Mouse (Mus musculus) kidney, postnatal 36 days (tissue): ENCODE measurements at regions not wholly inside any gene's neighbourhood (a gene's known extent, or its start where the extent isn't known, plus 50 kb on each side); places are given as distances from the start of the nearest gene placed in this dataset.

Experiments
- DNase-seq, 2 experiments: peaks; one replicate each; pipeline ENCODE4 v3.0.0; 2021 to 2022; ENCODE audit warnings: mixed read lengths in 2 of 2

DNA sequence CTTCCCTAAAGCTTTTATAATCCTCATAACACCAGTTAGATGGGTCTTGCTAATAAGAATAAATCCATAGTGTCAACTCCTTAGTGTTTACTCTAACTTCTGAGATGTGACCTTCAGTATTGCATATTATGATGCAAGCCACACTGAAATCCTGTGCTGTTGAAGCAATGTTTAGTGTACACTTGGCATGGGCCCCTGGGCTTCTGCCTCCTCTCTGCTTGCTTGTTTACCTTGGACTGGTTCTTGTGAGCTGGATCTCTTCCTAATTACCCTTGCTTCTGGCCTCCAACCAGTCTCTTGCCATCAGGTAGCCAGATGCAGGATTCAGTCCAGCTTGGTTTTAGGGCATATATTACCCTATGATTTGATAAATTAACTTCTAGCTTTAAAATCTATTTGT lies 57.0 kb downstream of the Rgs2 start:
- DNase-seq, result peak; percentile 45 to 64

DNA sequence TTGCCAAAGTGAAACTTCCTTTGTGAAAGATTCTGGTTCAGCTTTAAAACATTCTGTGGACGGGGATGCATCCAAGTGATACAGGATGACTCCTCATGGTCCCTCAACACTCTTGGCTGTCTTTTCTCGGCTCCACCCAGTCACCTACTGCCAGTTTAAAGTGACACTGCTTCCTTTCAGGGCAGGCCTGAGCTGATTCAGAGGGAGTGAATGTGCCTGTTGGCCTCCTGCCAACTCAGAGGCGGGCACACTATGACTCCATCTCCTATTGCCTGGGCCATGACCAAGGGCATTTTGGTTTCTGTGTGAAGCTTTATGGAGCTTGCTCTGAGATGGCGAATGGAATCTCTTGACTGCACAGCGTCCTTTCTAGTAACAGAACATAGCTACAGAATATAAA lies 62.5 kb downstream of the Rgs2 start:
- DNase-seq, result peak; percentile 47 to 60

DNA sequence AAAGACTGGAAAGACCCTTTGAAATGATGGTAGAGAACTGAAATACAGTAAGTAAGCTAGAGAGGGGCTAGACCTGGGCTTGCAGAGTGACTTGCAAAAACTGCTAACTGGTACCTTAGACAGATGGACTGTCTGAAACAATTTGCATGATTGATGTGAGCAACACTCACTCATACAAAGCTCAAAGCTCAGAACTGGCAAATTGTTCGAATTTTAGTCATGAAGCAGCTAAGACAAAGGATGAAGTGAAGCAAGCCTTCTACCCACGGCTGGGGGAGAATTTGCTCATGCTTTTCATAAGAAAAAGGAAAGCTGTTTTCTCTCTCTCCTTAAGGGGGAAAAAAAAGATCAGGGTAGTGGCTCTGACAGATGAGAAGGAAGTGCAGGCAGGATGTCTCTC lies 64.5 kb downstream of the Rgs2 start:
- DNase-seq, result no peak

DNA sequence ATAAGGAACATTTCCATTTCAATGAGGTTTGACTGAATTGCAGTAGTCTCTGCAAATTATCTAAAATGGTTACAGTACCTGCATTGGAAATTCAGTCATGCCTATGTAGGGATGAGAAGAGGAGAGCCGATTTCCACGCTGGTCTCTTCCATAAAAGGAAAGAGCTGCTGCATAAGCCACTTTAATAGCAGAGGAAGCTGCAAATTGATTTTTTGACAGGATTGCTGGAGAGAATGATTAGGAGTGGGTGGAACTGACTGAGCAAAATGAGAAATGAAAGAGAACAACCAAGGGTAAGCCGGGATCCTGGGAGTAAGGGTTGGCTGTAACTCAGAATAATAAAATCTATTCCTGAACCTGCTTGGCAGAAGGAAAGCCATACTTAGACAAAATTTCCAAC lies 65.4 kb downstream of the Rgs2 start:
- no peak for DNase-seq

DNA sequence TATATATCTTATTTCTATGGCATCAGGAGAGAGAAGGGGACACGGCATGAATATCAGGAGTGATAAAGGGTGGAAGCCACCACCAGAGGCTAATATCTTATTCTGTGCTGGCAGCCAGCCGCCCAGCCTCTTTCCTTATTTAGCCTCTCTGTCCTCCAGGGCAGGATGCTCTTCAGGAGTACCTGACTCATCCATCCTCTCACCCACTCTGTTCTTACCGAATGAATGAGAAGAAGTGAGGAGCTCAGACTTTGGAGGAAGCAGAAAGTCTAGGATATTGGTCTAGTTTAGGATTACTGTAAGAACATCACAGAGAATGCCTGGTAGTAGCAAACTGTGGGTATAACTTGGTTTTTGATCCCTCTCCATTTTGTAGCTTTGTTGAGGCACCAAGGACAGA lies 73.2 kb downstream of the Rgs2 start:
- no peak for DNase-seq

DNA sequence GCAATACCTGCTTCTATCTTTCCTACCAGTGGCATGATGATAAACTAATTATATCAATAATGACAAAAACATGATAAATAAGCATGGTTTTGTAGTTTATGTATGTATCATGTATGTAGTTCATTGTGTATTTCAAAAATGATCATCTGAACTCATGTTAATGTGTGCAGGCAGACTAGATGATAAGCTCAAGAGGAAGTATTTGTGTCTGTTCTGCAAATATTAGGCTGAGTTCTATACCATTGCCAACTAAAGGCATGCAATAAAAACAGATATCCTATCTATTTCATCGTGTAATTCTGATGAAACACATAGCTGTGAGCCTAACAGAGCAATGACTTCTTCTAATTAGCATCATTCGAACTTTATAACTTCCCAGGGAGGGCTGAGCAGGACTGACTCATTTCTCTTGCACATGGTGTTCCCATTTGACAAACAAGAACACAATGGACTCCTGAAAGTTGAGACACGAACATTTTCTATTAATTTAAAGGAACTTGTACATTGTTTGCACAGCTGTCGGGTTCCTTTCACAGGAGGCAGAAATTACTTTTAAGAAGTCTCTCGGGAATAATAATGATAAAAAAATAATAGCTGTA lies 74.3 kb downstream of the Rgs2 start:
- no peak for DNase-seq

DNA sequence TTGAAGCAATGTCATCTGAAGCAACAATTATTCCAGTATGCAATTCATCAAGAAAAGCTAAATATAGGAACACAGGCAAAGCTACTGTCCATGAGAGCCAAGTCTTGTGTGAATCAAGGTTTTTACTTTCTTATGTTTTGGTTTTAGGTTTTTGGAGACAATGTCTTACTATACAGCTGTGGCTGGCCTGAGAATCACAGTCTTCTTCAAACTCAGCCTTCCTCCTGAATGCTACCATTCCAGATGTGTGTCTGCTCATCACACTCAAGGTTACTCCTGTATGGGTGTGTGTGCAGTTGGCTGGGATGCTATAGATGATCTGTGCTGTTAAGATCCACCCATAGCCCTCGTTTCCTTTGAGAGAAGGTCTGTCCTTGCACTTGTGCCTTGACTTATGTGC lies 81.5 kb downstream of the Rgs2 start:
- DNase-seq, result no peak

DNA sequence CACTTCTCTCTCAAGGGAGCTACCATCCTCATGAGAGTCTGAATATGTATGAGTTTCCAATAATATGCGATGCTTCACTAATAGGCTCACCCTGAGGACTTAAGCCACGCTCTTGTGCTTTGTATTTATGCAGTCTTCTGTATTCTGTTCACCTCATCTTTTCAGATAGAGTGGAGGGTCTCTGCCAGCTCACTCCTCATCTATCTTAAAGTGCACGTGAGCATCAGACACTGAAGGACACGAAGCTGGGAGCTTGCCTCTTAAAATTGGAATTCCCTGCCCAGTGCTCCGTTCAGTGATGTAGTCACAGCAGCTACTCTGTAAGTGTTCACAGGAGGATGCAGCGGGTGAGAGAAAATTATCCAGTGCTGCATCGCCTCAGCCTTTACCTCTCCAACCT lies 83.7 kb downstream of the Rgs2 start:
- no peak for DNase-seq

DNA sequence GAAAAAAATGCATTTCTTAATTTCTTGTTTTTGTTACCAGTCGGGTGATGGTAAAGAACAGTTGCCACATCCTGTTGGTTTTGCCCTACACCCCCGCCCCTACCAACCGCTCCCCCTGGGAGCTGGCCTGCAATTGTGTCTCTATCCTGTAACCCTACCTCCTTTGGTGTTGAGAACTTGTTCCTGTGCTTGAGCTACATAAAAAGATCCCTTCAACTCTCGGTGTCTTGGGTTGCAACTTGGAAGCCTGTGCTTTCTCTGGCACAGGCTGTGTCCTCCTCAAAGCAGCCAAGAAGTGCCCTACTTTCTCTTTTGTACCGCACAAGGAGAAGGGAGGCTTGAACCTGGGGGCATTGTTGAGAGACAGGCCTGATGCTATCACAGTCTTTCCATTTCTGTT lies 85.0 kb downstream of the Rgs2 start:
- no peak for DNase-seq

DNA sequence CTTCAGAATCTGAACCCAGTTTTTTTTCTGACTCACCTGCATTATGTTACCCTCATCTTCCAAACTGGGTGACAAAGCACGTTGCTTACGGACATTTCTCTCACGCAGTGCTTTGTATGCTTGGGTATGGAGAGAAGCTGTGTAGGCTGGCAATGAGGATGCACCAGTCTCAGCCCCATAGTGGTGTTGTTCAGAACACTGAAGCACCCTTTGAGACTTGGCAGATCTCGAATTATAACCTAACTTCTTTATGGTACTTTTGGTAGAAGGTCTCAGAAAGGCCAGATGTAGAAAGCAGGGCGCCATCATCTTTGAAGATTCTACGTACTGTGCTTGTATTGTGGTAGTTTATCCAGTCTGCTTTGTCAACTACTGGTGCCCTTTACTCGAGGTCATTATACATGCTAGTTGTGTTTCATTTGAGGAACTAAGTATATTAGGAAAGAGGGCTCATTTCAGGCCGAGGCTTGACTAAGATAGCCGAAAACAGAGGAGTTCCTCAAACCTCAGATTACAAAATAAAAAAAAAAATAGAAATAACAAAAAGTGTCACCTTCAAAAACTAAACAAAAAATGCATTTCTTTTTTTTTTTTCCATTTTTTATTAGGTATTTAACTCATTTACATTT lies 85.7 kb downstream of the Rgs2 start:
- DNase-seq, result no peak

DNA sequence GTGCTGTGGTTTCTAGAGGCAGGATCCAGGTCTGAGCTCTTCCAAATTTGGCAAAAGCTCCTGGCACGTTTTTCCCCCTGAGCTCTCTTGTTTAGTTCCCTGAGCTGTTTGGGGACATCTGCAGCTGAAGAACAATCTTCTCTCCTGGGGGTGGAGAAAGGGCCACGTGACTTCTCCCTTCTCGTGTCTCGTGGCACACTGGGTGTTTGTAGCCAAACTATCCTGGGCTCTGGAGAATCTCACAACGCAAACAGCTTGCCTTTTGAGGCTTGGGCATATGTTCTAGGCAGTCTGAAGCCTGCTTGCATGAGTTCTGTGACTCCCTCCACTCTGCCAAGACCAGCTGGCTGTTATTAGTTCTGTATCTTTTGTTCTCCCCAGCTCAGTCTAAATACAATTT lies 86.3 kb downstream of the Rgs2 start:
- DNase-seq, result no peak

DNA sequence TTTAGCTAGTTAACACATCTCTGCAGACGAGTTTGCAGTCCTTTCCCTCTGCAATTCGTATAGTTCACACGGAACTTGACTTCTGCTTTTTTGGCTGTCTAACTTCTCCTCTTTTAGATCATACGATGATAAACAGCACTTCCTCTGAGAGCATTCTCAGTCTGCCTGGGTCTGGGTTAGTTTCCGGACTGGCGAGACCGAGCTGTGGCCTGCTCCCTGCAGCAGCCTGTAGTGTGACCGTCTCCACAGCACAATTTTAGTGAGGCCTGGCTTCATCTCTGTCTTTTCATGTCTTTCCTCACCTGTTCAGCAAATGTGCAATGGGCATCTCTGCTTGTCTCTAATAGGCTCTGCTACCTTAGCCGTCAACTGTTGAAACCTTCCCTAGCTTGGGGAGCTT lies 87.4 kb downstream of the Rgs2 start:
- peak; percentile 37 to 45 for DNase-seq

DNA sequence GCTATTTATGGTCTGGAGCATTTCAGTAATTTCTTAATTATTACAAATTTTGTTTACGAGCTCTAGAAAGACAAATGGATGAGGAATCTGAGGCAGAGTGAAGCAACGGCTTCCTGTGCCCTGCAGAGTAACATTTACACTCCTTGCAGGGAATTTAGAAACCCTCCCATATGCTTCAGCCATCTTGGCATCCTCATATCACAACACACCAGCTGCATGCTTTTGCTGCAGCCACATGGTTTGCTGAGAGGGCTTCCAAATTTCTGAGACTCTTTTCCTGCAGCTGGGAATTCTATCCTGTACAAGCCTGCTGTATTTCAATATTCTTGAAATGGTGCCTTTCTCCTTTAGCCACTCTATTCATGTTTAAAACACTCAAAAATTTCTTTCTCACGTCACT lies 91.4 kb downstream of the Rgs2 start:
- DNase-seq, result no peak

DNA sequence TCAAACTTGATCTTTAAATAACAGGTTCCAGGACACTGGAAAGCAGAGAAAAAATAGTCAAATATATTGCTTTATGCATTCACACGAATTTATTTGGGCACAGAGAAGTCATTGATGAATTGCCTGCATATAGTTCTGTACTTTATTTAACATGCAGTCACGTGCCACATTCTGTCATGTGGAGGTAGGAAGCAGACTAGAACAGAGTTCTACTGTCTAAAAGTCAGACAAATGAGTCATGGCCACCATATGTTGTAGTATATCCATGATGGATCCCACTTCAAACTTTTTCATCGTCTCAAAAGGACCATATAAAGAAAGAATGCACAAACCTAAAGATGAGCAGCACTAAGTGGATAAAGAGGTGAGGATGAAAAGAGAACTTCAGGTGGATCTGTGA lies 92.7 kb downstream of the Rgs2 start:
- no peak for DNase-seq

DNA sequence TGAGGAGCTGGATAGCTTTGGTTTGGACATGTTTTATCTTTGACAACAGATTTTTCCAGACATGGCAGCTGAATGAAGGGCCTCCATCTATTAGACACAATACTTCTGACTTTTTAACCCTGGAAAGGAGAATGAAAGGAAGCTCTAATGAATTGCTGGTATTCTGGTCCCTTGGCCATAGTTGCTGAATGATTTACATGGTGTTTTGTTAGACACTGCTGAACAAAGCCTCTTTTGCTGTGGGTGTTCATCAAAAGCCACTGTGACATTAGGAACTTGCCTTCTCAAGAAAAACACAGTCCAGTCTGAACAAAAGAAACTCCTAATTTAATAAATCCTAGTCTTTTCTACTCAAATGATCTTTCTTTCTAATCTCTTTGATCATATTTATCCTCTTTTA lies 93.4 kb downstream of the Rgs2 start:
- DNase-seq, result no peak

DNA sequence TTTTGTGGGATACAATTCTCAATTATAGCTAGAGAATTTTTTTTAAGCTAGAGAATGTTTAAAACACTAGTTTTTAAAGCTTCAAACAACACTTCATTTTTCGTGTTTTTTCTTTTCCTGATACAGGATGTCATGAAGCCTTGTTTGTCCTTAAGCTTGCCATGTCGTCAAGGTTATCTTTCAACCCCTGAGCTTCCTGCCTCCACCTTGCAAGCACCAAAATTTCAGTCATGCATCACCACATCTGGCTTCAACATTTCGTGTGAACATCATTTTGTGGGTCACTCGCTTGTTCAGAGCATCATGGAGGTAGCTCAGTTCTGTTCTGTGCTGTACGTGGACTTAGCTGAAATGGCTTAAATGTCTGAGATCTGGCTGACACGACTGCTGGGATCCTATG lies 96.6 kb downstream of the Rgs2 start:
- DNase-seq, result no peak

DNA sequence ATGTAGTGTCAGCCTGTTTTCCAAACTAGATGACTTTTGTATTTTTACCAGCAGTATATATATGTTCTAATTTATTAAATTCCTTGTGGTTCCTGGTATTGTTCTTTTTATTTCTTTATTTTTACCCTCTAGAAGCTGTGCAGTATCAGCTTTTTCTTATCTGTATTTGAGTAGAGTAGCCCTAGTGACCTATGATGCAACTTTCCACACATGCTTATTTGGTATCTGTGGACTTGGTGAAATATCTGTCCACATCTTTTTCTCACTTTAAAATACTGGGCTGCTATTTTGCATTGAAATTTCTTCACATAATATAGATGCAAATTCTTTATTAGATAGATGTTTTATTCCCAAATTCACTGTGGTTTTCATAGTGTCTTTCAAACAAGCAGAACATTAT lies 97.1 kb downstream of the Rgs2 start:
- DNase-seq, result no peak

DNA sequence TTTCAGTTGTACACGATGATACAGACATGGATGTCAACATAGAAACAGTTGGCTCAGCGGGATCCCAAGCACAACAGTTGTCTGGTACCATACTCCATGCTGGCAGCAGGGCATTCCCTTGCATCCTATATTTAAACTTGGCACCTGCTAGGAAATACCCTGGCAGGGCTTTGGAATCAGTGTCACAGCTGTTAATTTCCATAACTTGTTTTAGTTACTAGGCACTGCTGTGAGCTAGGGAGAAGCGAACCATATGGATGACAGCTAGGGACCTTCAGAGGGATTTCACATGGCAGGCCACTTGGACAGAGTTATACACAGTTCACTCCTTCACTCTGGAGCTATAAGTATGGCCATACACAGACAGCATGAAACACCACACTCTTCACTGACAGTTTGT lies 100.0 kb downstream of the Rgs2 start:
- DNase-seq, result no peak

DNA sequence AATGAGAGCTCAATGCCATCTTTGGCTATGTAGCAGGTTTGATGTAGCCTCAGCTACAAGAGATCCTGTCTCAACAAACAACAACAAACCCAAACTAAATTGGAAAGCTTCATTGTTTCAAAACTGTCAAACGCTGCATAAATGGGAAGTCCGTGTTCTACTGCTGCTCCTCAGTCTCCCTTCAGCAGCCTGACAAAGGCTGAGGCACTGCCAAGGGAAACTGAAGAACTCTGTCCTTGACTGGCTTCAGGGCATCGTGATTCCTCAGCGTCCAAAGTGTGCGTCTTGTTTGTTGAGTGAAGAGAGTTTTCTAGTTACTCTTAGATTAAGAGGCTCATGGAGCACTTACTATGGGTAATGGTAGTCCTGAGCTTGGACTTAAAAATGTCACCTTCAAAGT lies 100.7 kb downstream of the Rgs2 start:
- DNase-seq, result no peak

DNA sequence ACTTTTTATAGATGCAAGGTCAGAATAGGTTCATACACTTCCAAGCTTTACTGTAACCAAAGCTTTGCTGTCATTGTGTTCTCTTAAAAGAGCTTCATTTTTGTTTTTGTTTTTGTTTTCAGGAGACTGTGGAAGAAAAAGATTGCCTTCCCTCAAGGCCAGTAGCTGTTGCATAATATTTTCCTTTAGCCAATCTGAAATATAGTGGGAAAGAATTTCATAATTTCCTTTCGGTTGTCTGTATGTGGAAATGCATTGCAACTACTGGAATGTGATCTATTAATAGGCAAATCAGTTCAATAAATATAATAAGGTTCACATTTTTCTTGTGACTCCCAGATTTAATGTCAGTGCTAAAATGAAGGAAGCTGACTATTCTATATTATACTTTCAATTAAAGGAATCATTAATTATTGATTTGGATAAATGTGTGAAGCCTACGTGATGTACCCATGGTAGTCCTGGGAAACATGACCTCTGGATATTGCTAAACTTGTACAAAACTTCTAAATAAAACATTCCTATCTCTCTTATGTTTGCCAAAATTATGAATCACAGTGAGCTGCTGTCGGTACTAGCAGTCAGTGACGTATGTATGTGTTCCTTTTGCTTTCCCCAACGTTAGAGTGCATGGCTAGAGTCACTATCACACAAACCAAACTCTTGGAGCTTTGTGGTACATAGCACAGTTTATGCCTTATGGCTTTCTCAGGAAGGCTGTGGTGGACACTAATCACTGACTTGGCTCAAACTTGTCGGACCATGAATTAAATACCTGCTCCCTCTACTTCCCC lies 102.6 kb downstream of the Rgs2 start:
- DNase-seq, result no peak

DNA sequence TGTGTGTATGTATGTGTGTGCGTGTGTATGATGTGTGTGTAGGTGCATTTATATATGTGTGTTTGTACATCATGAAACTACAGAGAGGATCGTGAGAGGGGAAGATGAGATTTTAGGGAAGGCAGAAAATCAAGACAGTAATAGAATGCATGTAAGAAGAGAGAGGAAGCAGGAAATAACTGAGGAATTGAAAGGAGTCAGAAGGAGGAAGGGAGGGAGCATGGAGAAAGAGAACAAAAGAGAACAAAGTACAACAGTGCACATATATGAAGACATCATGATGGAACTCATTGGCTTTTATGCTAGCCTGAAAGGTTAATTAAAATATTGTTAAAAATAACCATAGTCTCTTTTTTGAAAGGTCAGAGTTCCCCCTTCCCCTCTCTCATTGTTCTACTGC lies 111.4 kb downstream of the Uchl5 start:
- DNase-seq, result no peak

DNA sequence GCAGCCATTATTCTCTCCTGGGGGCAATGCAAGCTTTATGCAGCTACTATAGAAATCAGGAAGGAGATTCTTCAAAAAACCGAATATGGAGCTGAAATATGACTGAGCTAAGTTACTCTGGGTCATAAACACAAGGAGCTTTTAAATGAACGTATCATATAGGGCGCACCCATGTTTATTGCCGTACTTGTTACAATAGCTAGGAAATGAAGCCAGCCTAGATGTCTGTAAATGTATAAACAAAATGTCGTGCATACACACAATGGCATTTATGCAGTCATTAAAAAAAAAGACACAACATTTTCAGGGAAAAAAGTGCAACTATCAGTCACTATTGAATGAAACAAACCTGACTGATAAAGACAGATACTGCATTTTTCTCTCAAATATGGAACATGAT lies 111.0 kb downstream of the Uchl5 start:
- no peak for DNase-seq

DNA sequence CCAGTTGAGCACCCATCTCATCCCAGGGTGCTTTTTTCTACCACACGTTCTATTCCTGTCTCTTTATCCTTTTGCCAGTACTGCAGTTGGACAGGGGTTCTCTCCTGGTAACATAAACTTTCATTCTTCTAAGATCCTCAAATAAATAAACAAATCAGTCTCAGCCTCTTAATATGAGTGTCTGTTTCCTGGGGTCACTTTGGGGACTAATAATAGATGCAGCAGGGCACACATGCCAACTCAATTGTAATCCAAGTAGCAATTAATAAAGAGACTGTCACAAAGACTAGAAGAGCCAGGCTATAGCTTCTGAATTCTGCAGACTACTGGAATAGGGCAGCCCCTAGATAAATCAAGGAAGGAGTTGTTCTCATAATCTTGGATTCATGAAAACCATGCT lies 108.9 kb downstream of the Uchl5 start:
- DNase-seq, result no peak

DNA sequence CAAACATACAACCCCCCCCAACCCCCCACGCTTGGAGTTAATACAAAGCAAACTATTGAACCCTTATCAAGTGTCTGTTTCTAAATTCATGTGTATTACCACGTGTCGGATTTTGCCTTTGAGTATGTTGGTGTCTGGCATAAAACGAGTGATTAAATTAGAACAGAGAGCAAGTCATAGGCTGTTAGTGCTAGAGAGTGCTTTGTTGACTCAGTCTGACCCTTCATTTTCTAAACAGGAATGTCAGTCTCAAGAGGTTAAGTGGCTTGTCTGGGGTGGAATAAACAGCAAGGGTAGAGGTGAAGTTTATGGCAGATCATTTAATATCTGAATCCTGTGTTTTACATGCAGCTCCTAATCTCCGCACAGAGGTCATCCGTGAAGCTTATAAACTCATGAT lies 104.1 kb downstream of the Uchl5 start:
- DNase-seq, result no peak

DNA sequence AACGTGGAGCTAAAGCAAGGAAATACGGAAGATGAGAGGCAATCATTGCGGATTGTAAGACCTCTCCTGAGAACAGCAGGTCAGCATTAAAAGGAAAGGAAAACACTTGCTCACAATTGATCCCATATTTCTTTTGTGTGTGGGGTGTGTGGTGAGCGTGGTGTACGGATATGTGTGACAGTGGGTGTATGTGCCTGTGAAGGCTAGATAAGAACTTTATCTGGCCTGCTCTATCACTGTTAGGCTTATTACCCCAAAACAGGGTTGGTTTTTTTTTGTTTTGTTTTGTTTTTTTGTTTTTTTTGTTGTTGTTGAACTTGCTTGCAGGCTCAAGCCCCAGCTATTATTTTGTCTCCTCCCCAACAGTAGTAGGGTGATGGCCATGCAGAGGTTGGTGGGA lies 102.5 kb downstream of the Uchl5 start:
- no peak for DNase-seq
